ENCODE assay signal across 8 mouse cellular contexts in the genomic region with DNA sequence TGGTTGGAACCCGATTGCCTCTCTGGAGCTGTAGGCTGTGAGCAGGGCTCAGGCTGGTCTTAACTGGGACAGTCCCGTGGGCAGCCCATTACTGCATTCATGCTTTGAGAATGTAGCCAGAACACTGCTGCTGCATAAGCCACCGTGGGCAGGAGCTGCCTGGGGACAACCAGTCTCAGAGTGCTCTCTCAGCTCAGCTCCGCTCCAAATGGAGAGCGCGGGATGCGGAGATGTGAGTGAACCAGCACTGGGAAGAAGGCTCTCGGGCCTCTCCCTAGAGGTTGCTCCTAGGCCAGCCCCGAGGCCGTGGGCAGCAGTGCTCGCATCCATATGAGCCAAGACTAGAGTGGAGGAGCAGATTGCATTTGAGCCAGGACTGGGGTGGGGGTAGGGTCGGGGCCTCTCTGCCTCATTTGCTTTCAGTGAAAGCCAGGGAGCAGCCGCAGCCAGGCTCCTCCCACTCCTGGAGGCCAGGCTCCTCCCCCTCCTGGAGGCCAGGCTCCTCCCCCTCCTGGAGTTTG. TPM values are rescaled to one million over a fixed set of nuclear protein-coding genes. Genes with fewer than 3 reads are reported as not detected.
DNase-seq lines count a peak whose midpoint lies in the region; ATAC-seq and TF ChIP-seq lines count a peak whose summit lies in the region.

No protein-coding gene starts in this region.

- no peak overlapping the region for H3K4me2 ChIP-seq in forebrain, embryonic 12.5 days
- no peak overlapping the region for H3K4me2 ChIP-seq in kidney, embryonic 15.5 days
- 0 out of 2 replicates have a peak overlapping the region, but pooled peaks have one; percentile 28 for H3K4me2 ChIP-seq in neural tube, embryonic 12.5 days (replicated peaks)

- H3K27ac ChIP-seq in forebrain, embryonic 12.5 days, result no peak overlapping the region
- H3K27ac ChIP-seq in kidney, embryonic 15.5 days, result peak overlapping the region; percentile 69
- no peak overlapping the region for H3K27ac ChIP-seq in neural tube, embryonic 12.5 days
- no peak overlapping the region for H3K27ac ChIP-seq in cerebellum, adult 2 months (ENCODE audit: insufficient read depth, low read length)

- 47% methylated on average over 13 of the region's 13 CpGs for WGBS in forebrain, embryonic 12.5 days
- WGBS in kidney, embryonic 15.5 days, result 41% methylated on average over 13 of the region's 13 CpGs
- 32% methylated on average over 13 of the region's 13 CpGs for WGBS in neural tube, embryonic 12.5 days
- 24% methylated on average over 13 of the region's 13 CpGs for WGBS in cerebellum, adult 2 months

- peaks cover 27% of the 10 kb centered on the region for H3K27me3 ChIP-seq in forebrain, embryonic 12.5 days
- no peaks in the 10 kb centered on the region for H3K27me3 ChIP-seq in kidney, embryonic 15.5 days
- H3K27me3 ChIP-seq in neural tube, embryonic 12.5 days (replicated peaks), result no peaks in the 10 kb centered on the region; the same call in 1 of the 2 replicates
- no peaks in the 10 kb centered on the region; the same call in 1 of the 2 replicates for H3K27me3 ChIP-seq in cerebellum, adult 2 months (ENCODE audit: control insufficient read depth, insufficient read depth, low read length)

- TF ChIP-seq POLR2A in cerebellum, adult 2 months (IDR thresholded peaks at IDR 0.05; ENCODE audit: borderline replicate concordance, insufficient read depth, low read length), result no peak

- peak; percentile 59; the same call in 1 of the 2 replicates for ATAC-seq in forebrain, embryonic 12.5 days (ENCODE audit: low FRiP score)
- no peak for ATAC-seq in kidney, embryonic 15.5 days (replicated peaks; ENCODE audit: low FRiP score)
- peak; percentile 48 for ATAC-seq in neural tube, embryonic 12.5 days (ENCODE audit: low FRiP score, low read depth)

- peak; percentile 36 to 68 for DNase-seq in layer of hippocampus, adult 18-20 months (ENCODE audit: low spot score in 2 of 2)
- DNase-seq in layer of hippocampus, adult 9-10 months (ENCODE audit: low spot score), result no peak
- DNase-seq in T-cell, adult 2 months (ENCODE audit: low spot score), result no peak
- no peak for DNase-seq in cerebellum, adult 2 months
- DNase-seq in gastrocnemius, postnatal 14 days, result no peak

- TF ChIP-seq CTCF in cerebellum, adult 2 months (IDR thresholded peaks at IDR 0.05; ENCODE audit: borderline replicate concordance, insufficient read depth, low read depth, low read length), result no peak

- intact Hi-C loops in gastrocnemius, postnatal 14 days (cut with DNase I; ENCODE audit: low total_unique reads), result no loop called here

- no peak overlapping the region for H3K9ac ChIP-seq in forebrain, embryonic 12.5 days
- no peak overlapping the region for H3K9ac ChIP-seq in kidney, embryonic 15.5 days
- no peak overlapping the region for H3K9ac ChIP-seq in neural tube, embryonic 12.5 days

- H3K9me3 ChIP-seq in forebrain, embryonic 12.5 days, result no peaks in the 10 kb centered on the region
- no peaks in the 10 kb centered on the region for H3K9me3 ChIP-seq in kidney, embryonic 15.5 days (replicated peaks)
- H3K9me3 ChIP-seq in neural tube, embryonic 12.5 days, result no peaks in the 10 kb centered on the region

- H3K4me3 ChIP-seq in forebrain, embryonic 12.5 days (replicated peaks), result no peak overlapping the region
- H3K4me3 ChIP-seq in kidney, embryonic 15.5 days (replicated peaks), result no peak overlapping the region
- no peak overlapping the region for H3K4me3 ChIP-seq in neural tube, embryonic 12.5 days
- H3K4me3 ChIP-seq in cerebellum, adult 2 months (replicated peaks; ENCODE audit: insufficient read depth, low read depth, low read length), result no peak overlapping the region

- peaks cover 35% of the 10 kb centered on the region for H3K4me1 ChIP-seq in forebrain, embryonic 12.5 days
- H3K4me1 ChIP-seq in kidney, embryonic 15.5 days, result peaks cover 71% of the 10 kb centered on the region
- H3K4me1 ChIP-seq in neural tube, embryonic 12.5 days, result peaks cover 41% of the 10 kb centered on the region
- no peaks in the 10 kb centered on the region for H3K4me1 ChIP-seq in cerebellum, adult 2 months (ENCODE audit: control insufficient read depth, insufficient read depth, low read length)

- peaks cover 37% of the 10 kb centered on the region for H3K36me3 ChIP-seq in forebrain, embryonic 12.5 days (replicated peaks)
- peaks cover 70% of the 10 kb centered on the region for H3K36me3 ChIP-seq in kidney, embryonic 15.5 days
- peaks cover 14% of the 10 kb centered on the region for H3K36me3 ChIP-seq in neural tube, embryonic 12.5 days

RNA-seq across cellular contexts. Expression of a gene that starts 9.4 kb away (rescaled TPM):
- total RNA-seq in layer of hippocampus, adult 18-20 months (2021), result 10 to 100 TPM; 15.6 to 18.3 TPM
- 7.1 and 10.8 TPM in 2 replicates for polyA plus RNA-seq in forebrain, embryonic 12.5 days (2016; fragmentation: Nextera tagmentation; extraction: Ambion mirVana)
- polyA plus RNA-seq in kidney, embryonic 15.5 days (2015; fragmentation: Nextera tagmentation; extraction: Ambion mirVana), result 29.3 and 33.2 TPM in 2 replicates
- 10.8 and 11.3 TPM in 2 replicates for polyA plus RNA-seq in neural tube, embryonic 12.5 days (2016; fragmentation: Nextera tagmentation; extraction: Ambion mirVana)
- polyA plus RNA-seq in cerebellum, adult 2 months (2012; rRNA removed), result 9.0 and 11.6 TPM in 2 replicates
- total RNA-seq in gastrocnemius, postnatal 14 days (2021), result 10 to 100 TPM; 56.6 to 62.4 TPM

Comparison
In these comparisons a context has a peak if more than half of its experiments do, and no peak if none do; other contexts are left out.
1. DNase-seq: peak in layer of hippocampus, adult 18-20 months (2 of 2); none in layer of hippocampus, adult 9-10 months (single experiment), T-cell, adult 2 months (single experiment), cerebellum, adult 2 months (0 of 2) and gastrocnemius, postnatal 14 days (single experiment).